Mouse (Mus musculus): ENCODE measurements around the gene Arx. TPM values are rescaled to one million over a fixed set of nuclear protein-coding genes. Genes with fewer than 3 reads are reported as not detected.

Gene Arx
- polyA plus RNA-seq, 1 experiment, result not detected

- no peak overlapping the region for H3K27ac ChIP-seq (replicated peaks; ENCODE audit: low read depth, low read length)
- H3K4me3 ChIP-seq (ENCODE audit: insufficient read depth, low read depth, low read length), result no peak overlapping the region
- H3K4me1 ChIP-seq (ENCODE audit: control insufficient read depth, insufficient read depth, insufficient read length, low read length), result no peaks in the 10 kb centered on the region
Measured at GRCm38 (mm10) chrX:93299771-93300170, 13.5 kb downstream of the Arx start.

GRCm38 (mm10) chrX:93300183-93300815, 14.1 kb downstream of the Arx start:
- no peak overlapping the region for H3K4me3 ChIP-seq (ENCODE audit: insufficient read depth, low read depth, low read length)
- H3K4me1 ChIP-seq (ENCODE audit: control insufficient read depth, insufficient read depth, insufficient read length, low read length), result no peaks in the 10 kb centered on the region
- H3K27ac ChIP-seq (replicated peaks; ENCODE audit: low read depth, low read length), result no peak overlapping the region

- H3K4me3 ChIP-seq (ENCODE audit: insufficient read depth, low read depth, low read length), result no peak overlapping the region
- H3K27ac ChIP-seq (replicated peaks; ENCODE audit: low read depth, low read length), result no peak overlapping the region
- H3K4me1 ChIP-seq (ENCODE audit: control insufficient read depth, insufficient read depth, insufficient read length, low read length), result no peaks in the 10 kb centered on the region
Measured at GRCm38 (mm10) chrX:93301798-93302197, 15.6 kb downstream of the Arx start.

GRCm38 (mm10) chrX:93305780-93306179, 19.5 kb downstream of the Arx start:
- H3K4me1 ChIP-seq (ENCODE audit: control insufficient read depth, insufficient read depth, insufficient read length, low read length), result no peaks in the 10 kb centered on the region
- no peak overlapping the region for H3K27ac ChIP-seq (replicated peaks; ENCODE audit: low read depth, low read length)
- no peak overlapping the region for H3K4me3 ChIP-seq (ENCODE audit: insufficient read depth, low read depth, low read length)

GRCm38 (mm10) chrX:93317577-93317976, 31.3 kb downstream of the Arx start:
- no peaks in the 10 kb centered on the region for H3K4me1 ChIP-seq (ENCODE audit: control insufficient read depth, insufficient read depth, insufficient read length, low read length)
- H3K4me3 ChIP-seq (ENCODE audit: insufficient read depth, low read depth, low read length), result no peak overlapping the region
- H3K27ac ChIP-seq (replicated peaks; ENCODE audit: low read depth, low read length), result no peak overlapping the region

GRCm38 (mm10) chrX:93319979-93320378, 33.7 kb downstream of the Arx start:
- Histone ChIP-seq H3K27ac (replicated peaks; ENCODE audit: low read depth, low read length) (no peak overlapping the region), H3K4me1 (ENCODE audit: control insufficient read depth, insufficient read depth, insufficient read length, low read length) (no peaks in the 10 kb centered on the region), H3K4me3 (ENCODE audit: insufficient read depth, low read depth, low read length) (no peak overlapping the region)

GRCm38 (mm10) chrX:93321336-93321735, 35.1 kb downstream of the Arx start:
- Histone ChIP-seq H3K4me1 (ENCODE audit: control insufficient read depth, insufficient read depth, insufficient read length, low read length) (no peaks in the 10 kb centered on the region), H3K4me3 (ENCODE audit: insufficient read depth, low read depth, low read length) (no peak overlapping the region), H3K27ac (replicated peaks; ENCODE audit: low read depth, low read length) (no peak overlapping the region)

Data from brown adipose tissue, adult 24 weeks (tissue).